Mouse (Mus musculus): ENCODE measurements around the gene Cnnm3.
"Not testable (repeated sequence)": the region's sequence is repeated elsewhere in the genome, so short reads cannot be mapped to it uniquely, and the experiment has no call there.

Cnnm3 gene

DNA sequence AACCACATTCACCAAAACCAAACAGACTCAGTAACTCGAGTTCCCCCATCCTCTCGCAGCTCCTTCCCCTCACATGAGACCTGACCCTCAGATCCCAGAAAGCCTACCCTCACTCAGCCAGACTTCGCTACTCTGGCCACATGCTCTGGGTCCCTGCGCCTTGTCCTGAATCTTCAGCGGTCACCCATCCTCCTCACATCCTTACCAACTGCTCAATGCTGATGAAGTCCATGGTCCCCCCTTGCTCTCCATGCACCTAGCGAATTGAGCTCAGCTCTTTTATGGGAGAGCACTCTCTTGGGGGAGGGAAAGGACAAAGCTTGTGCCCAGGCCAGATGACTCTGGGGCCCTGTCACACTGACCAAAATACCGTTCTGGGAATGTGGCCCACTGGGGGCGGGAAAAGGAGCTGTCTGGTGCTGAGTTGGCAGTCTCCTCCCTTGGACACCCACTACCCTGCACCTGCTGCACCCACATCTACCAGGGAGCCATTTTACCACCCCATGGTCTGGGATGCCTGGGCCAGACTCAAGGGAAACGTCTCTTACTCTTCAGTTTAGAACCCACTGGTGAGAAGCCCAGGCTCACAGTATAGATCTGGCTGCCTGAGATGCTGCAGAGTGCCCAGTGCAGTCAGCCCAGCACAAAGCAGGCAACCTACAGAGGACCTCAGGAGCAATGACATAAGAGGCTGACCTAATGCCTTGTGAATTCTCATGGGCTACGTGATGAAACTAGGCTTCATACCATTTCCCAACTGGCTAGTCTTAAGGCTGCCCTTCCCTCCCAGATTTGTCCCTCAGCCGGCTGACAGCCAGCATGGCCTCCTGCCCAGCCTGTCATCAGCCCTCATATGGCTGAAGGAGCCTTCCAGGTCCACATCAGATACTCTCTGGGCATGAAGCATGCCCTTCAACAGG, 24.1 kb downstream of the Cnnm3 start:
- DNase-seq (ENCODE audit: low read depth, low spot score): no peak

GRCm38 (mm10) chr1:36536397-36536728, 24.7 kb downstream of the Cnnm3 start:
- no peak for DNase-seq (ENCODE audit: low read depth, low spot score)

DNA sequence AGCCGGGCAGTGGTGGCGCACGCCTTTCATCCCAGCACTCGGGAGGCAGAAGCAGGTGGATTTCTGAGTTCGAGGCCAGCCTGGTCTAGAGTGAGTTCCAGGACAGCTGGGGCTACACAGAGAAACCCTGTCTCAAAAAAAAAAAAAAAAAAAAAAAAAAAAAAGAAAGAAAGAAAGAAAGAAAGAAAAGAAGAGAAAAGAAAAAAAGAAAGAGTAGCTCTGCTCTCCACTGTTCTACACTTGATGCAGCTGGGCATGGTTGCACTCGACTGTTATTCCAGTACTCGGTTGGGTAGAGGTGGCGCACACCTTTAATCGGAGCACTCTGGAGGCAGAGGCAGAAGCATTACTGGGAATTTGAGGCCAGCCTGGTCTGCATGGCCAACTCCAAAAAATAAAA, 25.1 kb downstream of the Cnnm3 start, which contains the start of gene Ankrd23:
Ankrd23 (minus strand) TSS at position 101 of the 400 bp plus-strand sequence.
- DNase-seq (ENCODE audit: low read depth, low spot score): not testable (repeated sequence)

- DNase-seq (ENCODE audit: low read depth, low spot score): no peak
These were observed 27.1 kb downstream of the Cnnm3 start for GRCm38 (mm10) chr1:36538727-36539126.

DNA sequence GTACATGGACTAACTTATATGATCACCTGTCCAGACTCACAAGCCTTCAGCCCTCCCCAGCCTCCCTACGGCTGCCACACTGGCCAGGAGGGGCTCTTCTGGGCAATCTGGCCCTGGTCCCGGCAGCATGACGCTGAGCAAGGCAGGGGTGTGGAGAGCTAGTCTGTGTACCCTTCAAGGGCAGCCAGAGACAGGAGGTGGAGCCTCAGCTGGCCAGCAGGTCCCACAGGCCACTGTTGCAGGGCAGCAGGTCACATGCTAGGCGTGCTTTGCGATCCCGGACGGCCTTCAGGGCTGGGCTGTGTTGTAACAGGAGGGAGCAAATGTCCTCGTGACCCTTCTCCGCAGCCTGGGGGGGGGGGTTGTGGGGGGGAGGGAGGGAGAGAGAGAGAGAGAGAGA, 27.5 kb downstream of the Cnnm3 start, which contains the start of gene Gm42417:
Gm42417 (minus strand) TSS at position 244 of the 400 bp plus-strand sequence.
- no peak for DNase-seq (ENCODE audit: low read depth, low spot score)

GRCm38 (mm10) chr1:36540132-36540531, 28.5 kb downstream of the Cnnm3 start:
- no peak for DNase-seq (ENCODE audit: low read depth, low spot score)

DNA sequence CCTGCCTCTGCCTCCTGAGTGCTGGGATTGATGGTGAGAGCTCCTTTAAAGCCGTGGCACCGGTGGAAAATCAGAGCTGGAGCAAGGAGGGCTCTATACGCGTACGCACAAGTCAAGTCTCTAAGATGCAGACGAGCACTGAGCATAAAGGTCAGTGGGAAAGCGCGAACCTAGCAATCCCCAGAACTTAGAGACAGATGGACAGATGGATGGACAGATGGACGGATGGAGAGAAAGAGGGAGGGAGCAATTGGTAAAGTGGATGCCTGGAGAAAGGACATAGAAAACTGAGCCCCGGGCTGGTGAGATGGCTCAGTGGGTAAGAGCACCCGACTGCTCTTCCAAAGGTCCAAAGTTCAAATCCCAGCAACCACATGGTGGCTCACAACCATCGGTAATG, 29.1 kb downstream of the Cnnm3 start:
- DNase-seq (ENCODE audit: low read depth, low spot score): no peak

GRCm38 (mm10) chr1:36541844-36542243, 30.2 kb downstream of the Cnnm3 start:
- DNase-seq (ENCODE audit: low read depth, low spot score): no peak

DNA sequence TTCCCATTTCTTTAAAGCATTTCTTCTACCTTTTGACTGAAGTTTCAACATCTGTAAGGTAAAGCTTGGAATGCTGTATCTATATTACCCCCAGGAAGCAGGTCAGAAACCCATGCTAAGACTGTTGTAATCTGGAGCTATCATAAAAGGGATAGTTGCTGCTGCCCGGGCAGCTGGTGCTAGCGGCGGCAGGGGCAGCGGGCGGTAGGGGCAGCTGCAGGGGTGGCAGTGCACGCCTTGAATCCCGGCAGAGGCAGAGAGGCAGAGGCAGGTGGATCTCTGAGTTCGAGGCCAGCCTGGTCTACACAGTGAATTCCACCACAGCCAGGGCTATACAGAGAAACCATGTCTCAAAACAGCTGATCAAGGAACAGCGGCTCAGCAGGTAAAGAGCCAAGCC, 31.3 kb downstream of the Cnnm3 start:
- DNase-seq (ENCODE audit: low read depth, low spot score): no peak

- no peak for DNase-seq (ENCODE audit: low read depth, low spot score)
These were observed 33.7 kb downstream of the Cnnm3 start for GRCm38 (mm10) chr1:36545382-36545781.

DNA sequence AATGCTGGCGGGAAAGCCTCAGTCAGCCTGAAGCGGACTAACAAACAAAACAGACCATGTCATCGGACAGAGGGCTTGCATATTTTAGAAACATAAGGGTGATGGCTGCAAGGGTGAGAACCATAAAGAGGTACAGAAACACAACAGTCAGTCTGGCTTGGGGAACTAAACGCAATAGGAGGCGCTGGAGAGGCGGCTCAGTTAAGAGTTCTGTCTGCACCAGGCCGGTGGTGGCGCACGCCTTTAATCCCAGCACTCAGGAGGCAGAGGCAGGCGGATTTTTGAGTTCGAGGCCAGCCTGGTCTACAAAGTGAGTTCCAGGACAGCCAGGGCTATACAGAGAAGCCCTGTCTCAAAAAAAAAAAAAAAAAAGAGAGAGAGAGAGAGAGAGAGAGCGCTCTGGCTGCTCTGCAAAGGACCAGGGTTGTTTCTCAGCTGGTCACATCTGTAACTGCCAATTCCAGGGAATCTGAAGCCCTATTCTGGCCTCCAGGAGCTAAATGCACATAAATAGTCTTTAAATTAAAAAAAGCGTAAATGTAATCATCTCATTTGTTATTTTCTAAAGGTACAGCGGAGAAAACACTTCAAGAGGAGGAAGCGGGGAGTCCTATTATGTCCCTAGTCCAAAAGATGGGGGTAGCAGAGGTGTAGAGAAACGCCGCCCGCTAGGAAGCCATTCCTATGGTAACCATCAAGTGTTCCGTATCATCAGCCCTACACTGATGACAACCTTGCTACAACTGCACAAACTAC, 34.4 kb downstream of the Cnnm3 start:
- peak; percentile 82 for DNase-seq (ENCODE audit: low read depth, low spot score)

DNA sequence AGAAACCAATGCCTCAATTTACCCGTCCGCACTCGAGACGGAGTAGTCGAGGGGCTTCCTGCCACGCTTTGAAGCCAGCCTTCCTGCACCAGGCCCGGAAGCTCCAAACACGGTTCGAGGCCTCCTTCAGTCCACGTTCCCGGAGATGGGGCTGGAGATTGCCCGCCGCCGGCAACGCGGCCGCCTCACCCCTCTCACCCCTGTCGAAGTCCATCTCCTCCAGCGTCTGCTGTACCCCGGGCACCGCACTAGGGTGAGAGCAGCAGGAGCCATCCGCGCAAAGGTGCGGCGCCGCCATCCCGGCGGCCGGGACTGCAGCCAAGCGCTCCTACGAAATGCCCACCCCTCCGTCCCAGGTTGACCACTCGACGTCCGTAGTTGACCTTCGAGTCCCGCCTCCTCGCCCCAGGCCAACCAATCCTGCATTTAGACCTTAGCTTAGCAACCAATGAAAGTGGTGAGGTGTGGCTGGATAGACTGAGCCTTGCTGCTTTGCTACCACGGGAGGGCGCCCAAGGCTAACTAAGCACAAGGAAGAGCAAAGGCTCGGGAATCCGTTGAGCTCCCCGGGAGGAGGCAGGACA, 35.3 kb downstream of the Cnnm3 start, which contains the start of gene Ankrd39:
Ankrd39 (minus strand) TSS at position 558 of the 584 bp plus-strand sequence.
- DNase-seq (ENCODE audit: low read depth, low spot score): peak; percentile 98

DNA sequence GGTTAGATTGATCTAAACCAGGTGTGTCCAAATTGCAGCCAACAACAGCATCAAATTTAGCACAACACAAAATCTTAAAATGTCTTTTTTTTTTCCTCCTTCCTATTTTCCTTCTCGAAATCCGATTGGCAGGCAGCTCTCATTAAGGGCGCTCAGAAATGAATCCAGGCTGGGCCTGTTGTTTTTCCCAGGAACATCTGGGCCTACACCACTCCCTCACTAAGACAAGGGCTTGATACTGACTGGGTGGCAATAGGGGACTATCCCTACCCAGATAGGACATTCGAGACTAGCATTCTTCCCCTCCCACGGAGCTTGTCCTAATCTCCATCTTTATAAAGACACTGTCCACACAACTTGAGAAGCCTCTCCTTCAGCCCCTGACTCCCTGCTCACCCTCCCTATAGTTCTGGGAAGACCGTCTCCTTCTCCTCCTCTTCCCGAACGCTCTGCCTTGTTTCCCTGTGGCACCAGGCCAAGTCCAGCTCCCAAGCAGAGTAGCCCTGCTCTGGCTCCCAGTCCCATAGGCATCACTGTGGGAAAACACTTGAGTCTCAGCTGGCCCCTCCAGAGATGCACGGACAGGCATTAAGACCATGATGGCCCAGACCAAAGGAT, 36.4 kb downstream of the Cnnm3 start:
- DNase-seq (ENCODE audit: low read depth, low spot score): no peak

DNA sequence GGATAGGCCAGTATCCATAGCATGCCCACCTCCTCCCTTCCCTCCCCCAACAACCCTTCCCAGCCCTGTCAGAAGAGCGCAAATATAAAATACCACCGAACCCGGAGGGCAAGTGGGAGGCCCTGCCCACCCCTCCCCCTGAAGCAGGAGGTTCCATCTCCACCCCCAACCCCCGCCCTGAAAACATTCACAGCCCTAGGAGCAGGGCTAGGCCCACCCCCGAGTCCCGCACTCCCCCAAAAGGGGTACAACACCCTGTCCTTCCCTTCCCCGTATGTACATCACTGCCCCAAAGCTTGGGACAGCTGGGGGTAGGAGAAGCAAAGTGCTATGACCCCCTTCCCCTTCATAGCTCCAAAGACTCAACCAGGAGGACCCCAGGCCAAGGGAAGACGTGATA, 37.1 kb downstream of the Cnnm3 start:
- no peak for DNase-seq (ENCODE audit: low read depth, low spot score)

DNA sequence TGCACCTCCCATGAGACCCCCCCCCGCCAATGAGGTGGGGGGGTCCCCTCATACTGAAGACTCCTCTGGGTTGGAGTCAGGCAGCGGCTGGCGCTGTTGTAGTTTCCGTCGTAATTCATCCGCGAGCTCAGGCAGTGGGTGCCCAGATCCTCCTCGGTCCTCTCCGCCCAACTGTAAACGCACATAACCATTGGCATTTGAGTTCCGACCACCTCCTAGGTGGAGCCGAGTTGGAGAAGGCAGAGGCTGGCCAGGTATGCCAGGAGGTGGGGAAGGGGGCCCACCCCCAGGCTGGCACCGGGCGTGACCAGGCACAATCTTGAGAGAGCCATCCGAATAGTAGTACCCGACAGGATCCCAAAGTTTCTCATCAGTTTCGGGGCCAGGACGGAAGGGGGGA, 37.8 kb downstream of the Cnnm3 start:
- no peak for DNase-seq (ENCODE audit: low read depth, low spot score)

- no peak for DNase-seq (ENCODE audit: low read depth, low spot score)
These were observed 38.6 kb downstream of the Cnnm3 start for GRCm38 (mm10) chr1:36550075-36550863.

GRCm38 (mm10) chr1:36551904-36552303, 40.2 kb downstream of the Cnnm3 start:
- DNase-seq (ENCODE audit: low read depth, low spot score): no peak

DNA sequence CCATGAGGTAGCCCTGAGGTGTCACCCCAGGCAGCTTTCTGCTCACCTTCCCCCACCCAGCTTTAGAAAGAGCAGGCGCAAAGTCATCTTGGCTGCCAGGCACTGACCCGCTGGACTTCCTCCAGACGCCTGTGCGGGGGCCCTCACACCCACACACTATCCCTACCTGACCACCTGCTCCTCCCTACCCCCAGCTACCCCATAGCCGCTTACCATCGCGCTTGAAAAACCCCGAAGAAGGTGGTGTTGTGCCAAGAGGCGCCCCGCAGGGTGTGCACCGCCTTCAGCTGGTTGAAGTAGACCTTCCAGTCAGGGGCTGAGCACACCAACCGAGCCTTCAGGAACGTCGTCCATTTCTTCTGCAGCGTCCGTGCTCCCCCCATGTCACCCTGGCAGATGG, 40.8 kb downstream of the Cnnm3 start:
- DNase-seq (ENCODE audit: low read depth, low spot score): peak; percentile 25

DNA sequence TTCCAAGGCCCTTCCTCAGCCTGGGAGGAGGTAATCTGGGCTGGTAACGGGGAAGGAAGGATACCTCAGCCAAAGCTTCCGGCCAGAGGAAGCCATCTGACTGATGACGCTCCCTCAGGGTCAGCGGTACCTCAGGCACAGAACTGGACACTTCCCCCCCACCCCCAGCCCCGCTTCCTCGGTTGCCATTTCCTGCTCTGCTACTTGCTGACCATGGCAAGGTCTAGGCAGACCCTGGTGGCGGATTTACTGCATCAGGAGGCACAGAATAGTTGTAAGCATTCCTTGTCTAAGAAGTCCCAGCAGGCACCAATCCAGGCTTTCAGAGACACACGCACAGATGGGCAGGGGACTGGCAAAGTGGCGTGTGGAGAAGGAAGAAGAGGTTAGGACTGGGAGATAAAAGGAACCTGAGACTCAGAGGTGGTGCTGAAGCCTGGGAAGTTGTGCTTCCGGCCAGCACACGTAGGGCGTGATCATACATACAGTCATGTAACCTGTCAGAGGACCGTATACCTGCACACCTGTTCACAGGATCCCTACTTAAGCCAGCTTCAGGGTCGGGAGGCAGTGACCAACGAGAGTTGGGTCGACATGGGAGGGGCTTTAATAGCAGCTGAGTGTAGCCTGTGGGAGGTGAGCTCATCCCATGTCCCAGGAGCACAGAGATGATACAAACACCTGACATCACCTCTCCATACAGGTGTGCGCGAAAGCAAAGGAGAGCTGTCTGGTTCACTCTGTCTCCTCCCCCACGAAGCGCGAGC, 43.1 kb downstream of the Cnnm3 start:
- DNase-seq (ENCODE audit: low read depth, low spot score): no peak

DNA sequence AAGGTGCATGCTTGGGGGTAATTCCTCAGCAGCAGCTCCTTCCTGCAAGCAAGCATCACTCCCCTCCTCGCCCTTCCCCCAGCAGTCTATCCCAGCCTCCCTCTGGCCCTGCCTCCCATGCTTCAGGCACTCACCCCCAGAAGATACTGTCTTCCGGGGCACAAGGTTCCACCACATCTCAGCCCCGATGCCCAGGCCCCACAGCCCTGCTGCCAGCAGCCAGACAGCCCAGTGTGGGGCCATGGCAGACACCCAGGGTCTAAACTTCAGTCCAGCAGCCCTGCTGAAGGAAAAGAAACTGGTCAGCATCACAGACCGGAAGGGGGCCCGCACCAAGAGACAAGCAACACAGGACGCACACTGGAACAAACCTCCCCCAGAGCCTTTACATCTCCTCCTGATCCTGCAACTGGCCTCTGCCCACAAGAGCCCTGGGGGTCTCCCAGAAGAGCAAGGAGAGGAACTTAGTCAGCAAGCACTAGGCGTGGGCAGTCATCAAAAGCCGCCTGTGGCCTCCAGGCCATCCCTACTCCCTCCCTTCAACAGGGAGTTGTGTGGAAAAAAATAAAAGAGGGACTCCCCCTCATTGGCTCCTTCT, 44.2 kb downstream of the Cnnm3 start:
- no peak for DNase-seq (ENCODE audit: low read depth, low spot score)

Data from A20 (cell line).